Mouse (Mus musculus) lung, postnatal 0 days (tissue): ENCODE data around the gene Dgki.

Experiments used
- CTCF ChIP-seq: IDR thresholded peaks from 2 replicates; pipeline ENCODE4 v1.5.1; 2016; ENCODE audit warnings: antibody characterized with exemption, mild to moderate bottlenecking
- EP300 ChIP-seq: IDR thresholded peaks from 2 replicates; pipeline ENCODE4 v1.6.1; 2016; ENCODE audit warnings: antibody characterized with exemption, mild to moderate bottlenecking, control low read depth

DNA sequence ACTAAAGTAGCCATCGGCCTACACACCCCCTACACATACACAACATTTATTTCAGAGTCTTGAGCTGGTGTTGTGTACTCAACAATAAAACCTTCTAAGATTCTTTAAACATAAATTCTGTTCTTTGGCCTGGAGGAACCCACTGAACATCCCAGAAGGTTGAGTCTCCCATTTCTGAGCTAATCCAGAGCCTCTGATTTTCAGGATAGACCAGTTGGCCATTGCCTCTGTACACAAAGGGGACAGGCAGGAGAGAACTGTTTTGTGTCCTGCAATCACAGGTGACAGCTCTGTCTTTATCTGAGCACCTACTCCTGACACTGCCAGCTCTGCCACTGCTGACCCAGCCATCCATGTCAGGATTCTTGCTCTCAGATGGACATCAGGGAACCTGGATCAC lies 8.8 kb downstream of the Dgki start:
- no peak for TF ChIP-seq CTCF
- no peak for TF ChIP-seq EP300
